In the genomic region with DNA sequence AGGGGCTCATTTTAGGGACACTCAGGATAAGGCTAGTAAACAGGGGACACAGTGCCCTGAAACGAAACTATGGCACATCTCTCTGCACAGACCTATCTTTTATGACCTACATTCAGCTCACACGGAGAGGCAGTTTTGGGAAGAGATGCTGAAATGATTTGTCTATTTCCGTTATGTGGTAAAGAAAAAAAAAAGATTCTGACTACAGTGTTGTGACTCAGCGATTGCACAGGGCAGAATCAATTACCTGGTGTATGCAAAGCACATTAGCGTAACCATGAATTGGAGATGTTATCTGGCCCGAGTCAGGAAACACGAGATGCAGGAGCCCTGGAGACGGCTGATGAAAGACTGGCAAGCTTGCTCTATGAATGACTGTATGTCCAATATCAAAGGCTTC, we compare ENCODE assay signal across 23 mouse cellular contexts. TPM values are rescaled to one million over a fixed set of nuclear protein-coding genes. Genes with fewer than 3 reads are reported as not detected.
DNase-seq lines count a peak whose midpoint lies in the region; ATAC-seq lines count a peak whose summit lies in the region.
"Had no signal": no experiment of that assay in that cellular context is flagged by ENCODE, and none has a peak within 500 bp of the region (broad histone marks: within the 10 kb centered on the region; RNA-seq: fewer than 3 reads in every experiment).

No protein-coding gene starts in this region.

- H3K27me3 ChIP-seq in embryonic facial prominence, embryonic 14.5 days (replicated peaks; ENCODE audit: control insufficient read depth, insufficient read depth, low read length): no peaks in the 10 kb centered on the region
- H3K27me3 ChIP-seq: embryonic facial prominence, embryonic 12.5 days; forebrain, embryonic 12.5 days; heart, embryonic 15.5 days; intestine, embryonic 15.5 days; limb, embryonic 15.5 days; midbrain, embryonic 15.5 days; neural tube, embryonic 13.5 days had no signal

- no peak overlapping the region for H3K4me2 ChIP-seq in embryonic facial prominence, embryonic 14.5 days (ENCODE audit: low read depth, low read length)
- H3K4me2 ChIP-seq: embryonic facial prominence, embryonic 12.5 days; forebrain, embryonic 12.5 days; heart, embryonic 15.5 days; intestine, embryonic 15.5 days; limb, embryonic 15.5 days; midbrain, embryonic 15.5 days; neural tube, embryonic 13.5 days had no signal

- ATAC-seq in embryonic facial prominence, embryonic 14.5 days (ENCODE audit: low read depth): no peak
- ATAC-seq: intestine, embryonic 15.5 days; liver, postnatal 0 days; midbrain, embryonic 15.5 days had no signal

- H3K4me3 ChIP-seq in embryonic facial prominence, embryonic 14.5 days (ENCODE audit: low read depth, low read length): no peak overlapping the region
- H3K4me3 ChIP-seq: embryonic facial prominence, embryonic 12.5 days; forebrain, embryonic 12.5 days; heart, embryonic 15.5 days; intestine, embryonic 15.5 days; limb, embryonic 15.5 days; midbrain, embryonic 15.5 days; neural tube, embryonic 13.5 days had no signal

- no peaks in the 10 kb centered on the region for H3K9me3 ChIP-seq in embryonic facial prominence, embryonic 14.5 days (ENCODE audit: control insufficient read depth, low read length)
- H3K9me3 ChIP-seq: embryonic facial prominence, embryonic 12.5 days; forebrain, embryonic 12.5 days; heart, embryonic 15.5 days; intestine, embryonic 15.5 days; limb, embryonic 15.5 days; midbrain, embryonic 15.5 days; neural tube, embryonic 13.5 days had no signal

- H3K9ac ChIP-seq in embryonic facial prominence, embryonic 14.5 days (ENCODE audit: low read depth, low read length): no peak overlapping the region
- H3K9ac ChIP-seq: embryonic facial prominence, embryonic 12.5 days; forebrain, embryonic 12.5 days; heart, embryonic 15.5 days; intestine, embryonic 15.5 days; limb, embryonic 15.5 days; liver, postnatal 0 days; midbrain, embryonic 15.5 days; neural tube, embryonic 13.5 days had no signal

- H3K4me1 ChIP-seq in embryonic facial prominence, embryonic 14.5 days (ENCODE audit: control insufficient read depth, insufficient read depth, low read length): no peaks in the 10 kb centered on the region
- H3K4me1 ChIP-seq: embryonic facial prominence, embryonic 12.5 days; forebrain, embryonic 12.5 days; heart, embryonic 15.5 days; intestine, embryonic 15.5 days; limb, embryonic 15.5 days; midbrain, embryonic 15.5 days; neural tube, embryonic 13.5 days had no signal

- H3K27ac ChIP-seq in embryonic facial prominence, embryonic 14.5 days (replicated peaks; ENCODE audit: low read depth, low read length): no peak overlapping the region
- H3K27ac ChIP-seq: embryonic facial prominence, embryonic 12.5 days; forebrain, embryonic 12.5 days; heart, embryonic 15.5 days; intestine, embryonic 15.5 days; limb, embryonic 15.5 days; midbrain, embryonic 15.5 days; neural tube, embryonic 13.5 days had no signal

- 44% methylated on average over 8 of the region's 8 CpGs for WGBS in embryonic facial prominence, embryonic 14.5 days

- H3K36me3 ChIP-seq in embryonic facial prominence, embryonic 14.5 days (ENCODE audit: control insufficient read depth, insufficient read depth, low read length): 0 out of 2 replicates have a peak, but pooled peaks cover 9% of the 10 kb centered on the region
- H3K36me3 ChIP-seq: heart, embryonic 15.5 days; intestine, embryonic 15.5 days; limb, embryonic 15.5 days; midbrain, embryonic 15.5 days had no signal

- DNase-seq in thymus, postnatal 0 days (ENCODE audit: low spot score): peak; percentile 41
- DNase-seq in thymus, postnatal 36 days: no peak
- DNase-seq in NIH3T3 (ENCODE audit: low read depth): peak; percentile 80
- DNase-seq in embryonic facial prominence, embryonic 14.5 days (ENCODE audit: low spot score): peak; percentile 58
- DNase-seq in naive thymus-derived CD4-positive, alpha-beta T cell, adult 2 months (ENCODE audit: low read depth): peak; percentile 51
- DNase-seq in lung, postnatal 36 days: no peak
- DNase-seq in lung, postnatal 4 days: no peak
- no peak for DNase-seq in urinary bladder, postnatal 36 days (ENCODE audit: low spot score in 2 of 2)
- DNase-seq: adrenal gland, adult 2 months; cerebellum, adult 9-11 months; kidney, postnatal 14 days; liver, postnatal 0 days had no signal

RNA-seq across cellular contexts. Expression of gene Mdm1, which starts 30.8 kb away (rescaled TPM):
- 32.8 and 34.7 TPM in 2 replicates for polyA plus RNA-seq in thymus, postnatal 0 days (2015; fragmentation: Nextera tagmentation; extraction: Ambion mirVana)
- 27.2 and 31.7 TPM in 2 replicates for polyA plus RNA-seq in embryonic facial prominence, embryonic 14.5 days (2014; fragmentation: Nextera tagmentation; extraction: Ambion mirVana)

RNA-seq across cellular contexts. Expression of gene Il22, which starts 32.3 kb away (rescaled TPM):
- 0.47 and 0.66 TPM in 2 replicates for polyA plus RNA-seq in thymus, postnatal 0 days (2015; fragmentation: Nextera tagmentation; extraction: Ambion mirVana)
- polyA plus RNA-seq in embryonic facial prominence, embryonic 14.5 days (2014; fragmentation: Nextera tagmentation; extraction: Ambion mirVana): not detected in 2 replicates
- polyA plus RNA-seq: adrenal gland, adult 2 months; embryonic facial prominence, embryonic 12.5 days; gonadal fat pad, adult 2 months; heart, embryonic 15.5 days; hindbrain, embryonic 11.5 days; intestine, embryonic 15.5 days; limb, embryonic 15.5 days; liver, postnatal 0 days; neural tube, embryonic 13.5 days; small intestine, adult 2 months; stomach, embryonic 14.5 days had no signal

Comparison
In these comparisons a context has a peak if more than half of its experiments do, and no peak if none do; other contexts are left out.
1. DNase-seq: peak in thymus, postnatal 0 days (single experiment), NIH3T3 (single experiment), embryonic facial prominence, embryonic 14.5 days (single experiment) and naive thymus-derived CD4-positive, alpha-beta T cell, adult 2 months (single experiment); none in thymus, postnatal 36 days (0 of 2), lung, postnatal 36 days (single experiment), lung, postnatal 4 days (0 of 2) and urinary bladder, postnatal 36 days (0 of 2).